Mouse (Mus musculus) fat pad, adult 2 months (tissue): ENCODE data around the gene Lgmn.

Source experiments
- DNase-seq: peaks from one replicate; pipeline ENCODE4 v3.0.0-alpha.2; 2011; ENCODE audit warnings: low read depth, low spot score; ENCODE audit errors: extremely low read depth

Lgmn gene

DNA sequence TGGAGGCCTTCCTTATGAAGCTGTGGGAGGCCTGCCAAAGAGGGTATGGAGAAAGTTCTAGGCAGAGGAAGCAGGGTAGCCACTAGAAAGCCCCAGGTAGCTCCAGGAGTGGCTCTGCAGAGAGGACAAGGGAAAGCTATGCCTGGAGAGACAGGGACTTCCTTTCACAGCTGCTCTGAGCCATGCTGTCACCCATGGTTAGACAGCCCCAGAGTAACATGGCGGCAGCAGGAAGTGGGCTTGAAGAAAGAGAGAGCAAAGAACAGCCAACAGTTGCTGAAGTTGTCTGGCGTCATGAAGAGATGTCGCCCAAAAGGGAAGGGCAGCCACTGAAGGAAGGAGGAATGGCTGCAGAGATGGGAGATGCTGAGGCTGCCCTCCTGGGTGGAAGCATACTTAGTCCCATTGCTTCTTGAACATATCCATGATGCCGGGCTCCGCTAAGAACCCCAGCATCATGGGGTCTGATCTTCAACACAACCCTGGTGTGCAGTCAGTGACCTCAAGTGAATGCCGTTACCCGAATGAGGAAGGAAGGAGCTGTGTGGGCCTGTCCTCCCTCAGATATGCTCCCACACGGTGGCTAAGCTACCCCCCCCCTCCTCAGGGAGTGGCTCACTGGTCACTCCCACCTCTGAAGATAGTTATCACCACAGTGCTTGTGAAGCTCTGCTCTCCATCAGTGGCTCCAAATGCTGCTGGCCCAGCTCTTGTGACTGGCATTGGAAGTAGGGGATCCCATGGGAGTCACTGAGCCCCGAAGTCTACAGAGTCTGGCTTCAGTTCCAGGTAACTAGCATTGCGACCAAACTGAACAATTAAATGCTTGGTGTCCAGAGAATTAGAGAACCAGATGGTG lies 85.3 kb downstream of the Lgmn start:
- no peak for DNase-seq

DNA sequence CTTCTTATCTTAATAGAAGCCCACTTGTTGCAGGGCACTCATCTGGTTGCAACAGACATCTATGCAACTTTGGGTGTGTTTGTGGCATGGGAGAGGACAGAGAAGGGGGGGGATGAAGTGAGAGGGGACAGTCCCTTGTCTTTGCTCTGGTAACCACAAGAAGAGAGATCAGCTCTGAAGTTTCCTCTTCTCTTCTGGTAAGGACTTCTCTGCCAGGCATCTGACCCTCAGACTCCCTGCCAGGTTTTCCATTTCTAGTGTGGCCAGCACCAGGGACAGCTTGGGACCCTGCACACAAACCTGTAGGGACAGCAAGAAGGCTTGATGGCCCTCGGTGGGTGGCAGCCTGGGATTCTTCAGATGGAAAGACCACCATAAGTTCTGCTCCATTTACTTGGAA lies 88.6 kb downstream of the Lgmn start:
- DNase-seq: no peak

DNA sequence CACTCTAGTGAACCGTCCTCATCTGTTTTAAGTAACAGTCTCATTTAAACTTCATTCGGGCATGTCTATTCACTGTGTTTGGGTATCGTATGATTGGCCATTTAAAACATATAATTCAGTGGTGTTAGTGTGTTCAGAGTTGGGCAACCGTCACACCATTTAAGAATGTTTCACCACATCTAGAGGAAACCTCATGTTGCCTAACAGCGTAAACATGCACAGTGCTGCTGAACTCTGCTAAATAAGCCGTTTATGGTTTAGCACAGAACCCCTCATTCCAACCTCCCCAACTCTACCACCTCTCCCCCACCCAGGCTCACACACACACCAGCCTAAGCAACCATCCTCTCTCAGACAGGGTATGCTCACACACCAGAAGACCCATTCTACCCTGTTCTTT lies 91.2 kb downstream of the Lgmn start:
- DNase-seq: no peak

DNA sequence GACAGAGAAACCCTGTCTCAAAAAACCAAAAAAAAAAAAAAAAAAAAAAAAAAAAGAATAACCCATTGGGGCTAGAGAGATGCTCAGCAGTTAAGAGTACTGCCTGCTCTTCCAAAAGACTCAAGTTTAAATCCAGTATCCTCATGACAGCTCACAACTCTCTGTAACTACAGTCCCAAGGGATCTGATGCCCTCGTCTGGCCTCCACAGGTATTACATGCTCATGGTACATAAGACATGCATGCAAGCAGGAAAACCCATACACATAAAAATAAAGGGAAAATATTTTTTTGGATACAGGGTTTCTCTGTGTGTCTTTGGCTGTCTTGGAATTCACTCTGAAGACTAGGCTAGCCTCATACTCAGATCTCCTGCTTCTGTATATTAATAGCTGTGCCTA lies 93.1 kb downstream of the Lgmn start:
- no peak for DNase-seq

DNA sequence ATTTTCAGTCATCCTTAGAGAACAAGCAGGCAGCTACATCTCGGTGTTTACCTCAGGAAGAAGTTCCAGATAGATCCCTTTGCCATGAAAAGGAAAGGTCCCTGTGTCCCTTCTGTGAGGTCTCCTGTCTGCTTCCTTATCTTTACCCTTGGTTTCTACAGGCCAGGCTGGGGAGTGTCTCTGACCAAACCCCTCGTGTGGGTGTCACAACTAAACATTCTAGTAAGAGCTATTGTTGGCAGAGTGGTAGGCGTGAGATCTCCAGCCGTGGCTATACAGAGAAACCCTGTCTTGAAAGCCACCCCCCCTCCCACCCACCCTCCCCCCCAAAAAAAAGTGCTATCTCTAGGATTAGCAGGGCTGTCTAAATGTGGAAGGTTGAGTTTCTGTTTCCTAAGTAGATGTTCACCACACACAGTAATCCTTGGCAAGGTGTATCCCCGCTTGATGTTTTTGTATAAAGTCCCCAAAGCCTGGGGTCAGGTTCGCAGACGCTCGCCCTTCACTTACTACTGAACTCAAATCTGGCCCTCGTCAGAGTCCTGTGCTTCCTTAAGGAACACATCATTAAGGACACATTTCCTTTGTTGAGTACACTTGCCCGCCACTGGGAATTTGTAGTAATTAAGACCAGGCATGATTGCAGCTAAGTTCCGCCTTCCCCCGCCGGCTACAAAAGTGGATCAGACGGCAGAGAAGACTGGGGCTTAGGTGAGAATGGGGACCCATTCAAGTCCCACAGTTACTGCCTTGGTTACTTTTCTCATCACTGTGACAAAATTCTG lies 94.4 kb downstream of the Lgmn start:
- DNase-seq: no peak
